Mouse (Mus musculus): ENCODE measurements at regions not wholly inside any gene's neighbourhood (a gene's known extent, or its start where the extent isn't known, plus 50 kb on each side); places are given as distances from the start of the nearest gene placed in this dataset.

DNA sequence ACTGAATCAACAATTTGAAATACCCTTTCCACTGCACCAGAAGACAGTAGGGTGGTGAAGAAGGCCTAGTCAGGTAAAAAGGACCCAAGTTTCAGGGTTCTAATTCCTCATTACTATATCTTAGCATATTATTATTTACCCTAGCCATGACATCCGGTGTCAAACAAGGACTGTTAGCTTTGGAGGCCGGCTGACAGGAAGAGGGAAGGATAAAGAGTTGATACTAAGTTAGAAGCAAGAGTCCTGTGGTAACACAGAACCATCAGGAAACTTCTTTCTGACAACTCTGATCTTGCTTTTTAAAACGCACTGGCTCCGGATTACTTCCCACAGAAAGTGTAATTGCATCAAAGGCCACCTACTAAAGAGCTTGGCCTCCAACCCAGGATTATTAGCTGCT, 230.6 kb upstream of the Adgrl2 start:
- TF ChIP-seq CTCF (IDR thresholded peaks at IDR 0.05; ENCODE audit: low read depth, low read length) (no peak), TAL1 (conservative IDR thresholded peaks at IDR 0.05; ENCODE audit: low read depth, low read length) (no peak), GATA2 (IDR thresholded peaks at IDR 0.05; ENCODE audit: borderline replicate concordance, low read depth, low read length) (no peak)
